Mouse (Mus musculus): ENCODE measurements around the gene Noa1. TPM values are rescaled to one million over a fixed set of nuclear protein-coding genes. Genes with fewer than 3 reads are reported as not detected.

Gene Noa1
- polyA plus RNA-seq (2011; ENCODE audit: insufficient read length, low read depth, missing spikeins): 13.7 and 15.7 TPM in 2 replicates

- Histone ChIP-seq H3K27ac (ENCODE audit: insufficient read depth, low read length) (peak within 1 kb of the TSS; percentile 84), H3K4me1 (ENCODE audit: control insufficient read depth, insufficient read depth, low read length) (peaks cover 4% of the 10 kb centered on the region; the same call in 1 of the 2 replicates), H3K4me3 (ENCODE audit: insufficient read depth, low read length) (peak within 1 kb of the TSS; percentile 77)
- TF ChIP-seq CTCF (IDR thresholded peaks at IDR 0.05; ENCODE audit: borderline replicate concordance, insufficient read depth, low read length) (no peak), POLR2A (IDR thresholded peaks at IDR 0.05; ENCODE audit: low read depth, low read length) (peak; percentile 83)
Measured at GRCm38 (mm10) chr5:77309924-77310772, at the start of gene Noa1, which contains the start of gene Polr2b. Gene Noa1 (minus strand): TSS chr5:77310084. Gene Polr2b (plus strand): TSS chr5:77310147.

GRCm38 (mm10) chr5:77358347-77358746 is 48.5 kb upstream of the Noa1 start:
- TF ChIP-seq POLR2A (IDR thresholded peaks at IDR 0.05; ENCODE audit: low read depth, low read length): no peak
- TF ChIP-seq CTCF (IDR thresholded peaks at IDR 0.05; ENCODE audit: borderline replicate concordance, insufficient read depth, low read length): no peak
- H3K27ac ChIP-seq (ENCODE audit: insufficient read depth, low read length): peak overlapping the region; percentile 91
- no peak overlapping the region for H3K4me3 ChIP-seq (ENCODE audit: insufficient read depth, low read length)
- H3K4me1 ChIP-seq (ENCODE audit: control insufficient read depth, insufficient read depth, low read length): peaks cover 22% of the 10 kb centered on the region

- Histone ChIP-seq H3K4me3 (ENCODE audit: insufficient read depth, low read length) (0 out of 2 replicates have a peak overlapping the region, but pooled peaks have one; percentile 3), H3K27ac (ENCODE audit: insufficient read depth, low read length) (peak overlapping the region; percentile 91), H3K4me1 (ENCODE audit: control insufficient read depth, insufficient read depth, low read length) (peaks cover 16% of the 10 kb centered on the region)
- TF ChIP-seq POLR2A (IDR thresholded peaks at IDR 0.05; ENCODE audit: low read depth, low read length) (no peak), CTCF (IDR thresholded peaks at IDR 0.05; ENCODE audit: borderline replicate concordance, insufficient read depth, low read length) (no peak)
Measured at GRCm38 (mm10) chr5:77357405-77358149, 47.7 kb upstream of the Noa1 start.

GRCm38 (mm10) chr5:77355307-77356265 is 45.7 kb upstream of the Noa1 start:
- no peak overlapping the region for H3K4me3 ChIP-seq (ENCODE audit: insufficient read depth, low read length)
- H3K27ac ChIP-seq (ENCODE audit: insufficient read depth, low read length): peak overlapping the region; percentile 72
- TF ChIP-seq CTCF (IDR thresholded peaks at IDR 0.05; ENCODE audit: borderline replicate concordance, insufficient read depth, low read length): no peak
- no peak for TF ChIP-seq POLR2A (IDR thresholded peaks at IDR 0.05; ENCODE audit: low read depth, low read length)
- H3K4me1 ChIP-seq (ENCODE audit: control insufficient read depth, insufficient read depth, low read length): peaks cover 12% of the 10 kb centered on the region

GRCm38 (mm10) chr5:77354361-77354787 is 44.5 kb upstream of the Noa1 start:
- Histone ChIP-seq H3K27ac (ENCODE audit: insufficient read depth, low read length) (no peak overlapping the region), H3K4me3 (ENCODE audit: insufficient read depth, low read length) (no peak overlapping the region), H3K4me1 (ENCODE audit: control insufficient read depth, insufficient read depth, low read length) (peaks cover 10% of the 10 kb centered on the region)
- no peak for TF ChIP-seq POLR2A (IDR thresholded peaks at IDR 0.05; ENCODE audit: low read depth, low read length)
- TF ChIP-seq CTCF (IDR thresholded peaks at IDR 0.05; ENCODE audit: borderline replicate concordance, insufficient read depth, low read length): peak; percentile 76

- H3K4me3 ChIP-seq (ENCODE audit: insufficient read depth, low read length): no peak overlapping the region
- TF ChIP-seq POLR2A (IDR thresholded peaks at IDR 0.05; ENCODE audit: low read depth, low read length) (no peak), CTCF (IDR thresholded peaks at IDR 0.05; ENCODE audit: borderline replicate concordance, insufficient read depth, low read length) (no peak)
- H3K4me1 ChIP-seq (ENCODE audit: control insufficient read depth, insufficient read depth, low read length): peaks cover 4% of the 10 kb centered on the region; the same call in 1 of the 2 replicates
- no peak overlapping the region for H3K27ac ChIP-seq (ENCODE audit: insufficient read depth, low read length)
Measured at GRCm38 (mm10) chr5:77351691-77352090, 41.8 kb upstream of the Noa1 start.

- no peak overlapping the region for H3K27ac ChIP-seq (ENCODE audit: insufficient read depth, low read length)
- H3K4me3 ChIP-seq (ENCODE audit: insufficient read depth, low read length): no peak overlapping the region
- no peak for TF ChIP-seq POLR2A (IDR thresholded peaks at IDR 0.05; ENCODE audit: low read depth, low read length)
- TF ChIP-seq CTCF (IDR thresholded peaks at IDR 0.05; ENCODE audit: borderline replicate concordance, insufficient read depth, low read length): no peak
- H3K4me1 ChIP-seq (ENCODE audit: control insufficient read depth, insufficient read depth, low read length): no peaks in the 10 kb centered on the region
Measured at GRCm38 (mm10) chr5:77349971-77350658, 40.2 kb upstream of the Noa1 start.

- Histone ChIP-seq H3K4me3 (ENCODE audit: insufficient read depth, low read length) (no peak overlapping the region), H3K27ac (ENCODE audit: insufficient read depth, low read length) (no peak overlapping the region), H3K4me1 (ENCODE audit: control insufficient read depth, insufficient read depth, low read length) (no peaks in the 10 kb centered on the region)
- no peak for TF ChIP-seq CTCF (IDR thresholded peaks at IDR 0.05; ENCODE audit: borderline replicate concordance, insufficient read depth, low read length)
- no peak for TF ChIP-seq POLR2A (IDR thresholded peaks at IDR 0.05; ENCODE audit: low read depth, low read length)
Measured at GRCm38 (mm10) chr5:77348901-77349300, 39.0 kb upstream of the Noa1 start.

Data from embryonic fibroblast, embryonic 13.5 days (primary cell).